Mouse (Mus musculus): ENCODE data around the gene Mcts1. TPM values are rescaled to one million over a fixed set of nuclear protein-coding genes. Genes with fewer than 3 reads are reported as not detected.
A peak's percentile ranks its signal among the peaks of the same experiment; 100 is the strongest.

Mcts1 gene
- total RNA-seq (2021), result 10 to 100 TPM; 43.0 to 43.9 TPM
- long read RNA-seq, experiment 1, transcript Mcts1-201 (6 exons, 783 nt), result major isoform, 46 of 82 reads
- long read RNA-seq, experiment 1, partial matches to known transcripts, result 13 of 82 reads
- long read RNA-seq, experiment 1, other reads (novel, unspliced or antisense), result 22 of 82 reads
- long read RNA-seq, experiment 2, transcript Mcts1-201 (6 exons, 783 nt), result major isoform, 61 of 130 reads
- long read RNA-seq, experiment 2, partial matches to known transcripts, result 13 of 130 reads
- long read RNA-seq, experiment 2, other reads (novel, unspliced or antisense), result 56 of 130 reads

DNA sequence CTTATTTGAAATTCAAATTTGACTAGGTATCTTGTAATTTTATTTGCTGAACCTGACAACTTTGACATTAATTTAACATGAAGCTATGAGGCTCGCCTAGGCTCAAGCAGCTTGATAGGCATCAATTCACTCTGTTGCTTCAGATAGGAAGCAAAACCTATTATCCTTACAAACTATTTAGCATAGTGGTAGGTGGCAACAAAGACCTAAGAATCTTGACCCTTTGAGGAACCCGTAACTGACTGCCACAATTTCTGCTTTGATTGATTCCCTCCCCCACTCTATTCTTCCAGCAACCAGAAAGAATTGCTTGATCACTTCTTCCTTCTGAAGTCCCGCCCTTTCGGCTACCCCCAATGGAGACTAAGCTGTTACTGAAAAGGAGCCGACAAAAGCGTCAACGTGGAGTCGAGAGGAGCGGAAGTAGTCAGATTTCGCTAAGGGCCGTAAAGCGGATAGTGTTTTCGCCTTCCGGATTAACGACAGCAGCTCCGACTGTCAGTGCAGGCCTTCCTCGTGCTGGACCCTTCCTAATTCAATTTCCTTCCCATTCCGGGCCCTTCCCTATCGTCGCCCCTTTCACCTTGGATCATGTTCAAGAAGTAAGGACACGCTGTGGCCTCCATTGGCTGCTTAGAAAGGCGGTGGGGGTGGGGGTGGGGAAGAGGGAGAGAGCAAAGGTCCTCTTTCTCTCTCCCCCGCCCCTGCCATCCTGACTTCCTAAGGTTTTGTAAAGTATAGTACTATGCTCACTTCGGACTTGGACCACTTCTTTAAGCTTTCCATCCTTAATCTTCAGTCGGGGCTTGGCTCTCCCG is at the start of gene Mcts1:
Mcts1 (plus strand) TSS at position 402 of the 818 bp plus-strand sequence.
- peak; percentile 31 to 44 for DNase-seq
- intact Hi-C loops (cut with DNase I), result no loop called here

DNA sequence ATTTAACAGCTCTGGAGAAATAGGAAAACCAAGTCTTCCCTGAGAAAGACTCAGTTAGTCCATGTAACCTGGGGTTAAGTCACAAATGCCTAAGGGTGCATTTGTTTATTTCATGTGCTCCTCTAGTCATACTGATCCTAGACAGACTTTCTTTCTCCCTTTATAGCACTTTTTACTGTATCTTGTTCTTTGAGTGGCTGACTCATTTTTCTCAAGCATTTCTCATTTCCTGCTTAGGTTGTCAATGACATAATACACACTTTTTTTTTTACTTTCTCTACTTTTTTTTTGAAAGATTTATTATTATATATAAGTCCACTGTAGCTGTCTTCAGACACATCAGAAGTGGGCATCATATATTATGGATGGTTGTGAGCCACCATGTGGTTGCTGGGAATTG is 47.1 kb upstream of the Mcts1 start:
- intact Hi-C loops (cut with DNase I), result no loop called here
- no peak for DNase-seq

DNA sequence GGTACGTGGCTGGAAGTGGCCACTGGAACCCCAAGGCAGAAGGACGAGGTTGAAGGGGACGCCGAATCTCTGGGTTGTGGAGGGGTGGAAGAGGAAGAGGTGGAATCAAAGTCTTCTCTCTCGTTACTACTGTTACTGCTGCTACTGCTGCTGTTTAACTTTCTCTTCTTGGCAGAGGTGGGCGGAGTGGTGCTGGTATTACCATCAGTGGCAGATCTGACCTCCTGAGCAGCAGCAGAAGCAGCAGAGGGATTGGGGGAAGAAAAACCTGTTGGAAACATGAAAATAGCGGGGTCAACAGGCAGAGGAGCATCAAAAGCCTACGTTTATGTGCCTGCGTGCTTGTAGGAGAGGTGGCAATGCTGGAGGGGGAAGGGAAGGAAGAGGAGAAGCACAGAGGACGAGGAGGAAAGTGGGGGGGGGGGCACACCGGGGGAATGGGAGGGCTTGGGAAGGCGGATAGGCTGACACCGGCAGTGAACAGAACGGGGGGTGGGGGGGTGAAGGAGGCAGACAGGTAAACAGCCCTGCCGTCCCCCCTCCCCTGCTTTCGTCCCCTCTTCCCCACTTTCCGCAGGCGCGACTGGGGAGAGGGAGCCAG is 36.3 kb upstream of the Mcts1 start:
- intact Hi-C loops (cut with DNase I), result no loop called here
- peak in 1 of 2 experiments; percentile 21 for DNase-seq

DNA sequence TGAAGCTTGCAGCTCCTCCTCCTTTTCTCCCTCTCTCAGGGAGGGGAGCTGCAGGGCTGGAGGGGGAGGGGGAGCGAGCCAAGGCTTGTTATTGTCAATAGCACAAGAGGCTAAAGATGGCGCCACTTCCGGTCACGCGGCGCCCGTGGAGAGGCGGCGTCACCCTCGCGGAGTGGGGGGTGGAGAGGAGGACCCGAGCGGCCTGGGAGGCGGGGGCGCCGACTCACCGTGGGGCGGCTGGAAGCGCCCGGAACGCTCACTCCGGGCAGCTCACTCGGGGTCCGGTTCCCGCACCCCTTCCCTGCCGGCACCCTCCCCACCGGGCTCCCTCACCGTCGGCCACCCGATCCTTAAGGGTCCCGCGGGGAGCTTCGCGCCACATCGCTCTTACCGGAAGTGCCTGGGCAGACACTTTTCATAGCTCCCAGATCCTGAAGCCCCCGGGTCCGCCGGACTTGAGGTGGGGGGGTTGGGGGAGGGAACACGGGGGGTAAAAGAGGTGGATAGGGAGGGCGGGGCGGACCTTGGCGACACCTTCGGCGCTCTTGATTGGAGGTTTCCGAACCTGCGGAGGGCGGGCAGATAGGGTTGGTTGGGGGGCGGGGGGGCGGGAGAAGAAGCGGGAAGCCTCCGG is 35.7 kb upstream of the Mcts1 start:
- peak; percentile 72 to 85 for DNase-seq
- intact Hi-C loops (cut with DNase I), result no loop called here

DNA sequence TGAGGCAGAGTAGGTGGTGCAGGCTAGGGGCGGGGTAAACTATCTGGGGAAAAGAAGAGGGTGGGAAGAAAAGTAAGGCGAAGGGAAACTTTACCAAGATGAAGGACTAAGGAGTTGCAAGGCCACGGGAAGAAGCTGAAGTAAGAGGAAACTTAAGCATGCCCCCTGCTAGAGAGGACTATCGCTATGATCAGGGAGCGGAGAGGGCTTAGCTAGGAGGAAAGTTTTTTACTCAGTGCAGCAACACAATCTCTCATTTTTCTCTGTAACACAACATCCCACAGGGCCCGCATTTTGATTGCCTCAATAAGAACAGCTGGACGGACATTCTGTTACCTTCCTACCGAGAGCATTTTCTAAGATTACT is 35.2 kb upstream of the Mcts1 start:
- DNase-seq, result no peak
- intact Hi-C loops (cut with DNase I), result no loop called here

DNA sequence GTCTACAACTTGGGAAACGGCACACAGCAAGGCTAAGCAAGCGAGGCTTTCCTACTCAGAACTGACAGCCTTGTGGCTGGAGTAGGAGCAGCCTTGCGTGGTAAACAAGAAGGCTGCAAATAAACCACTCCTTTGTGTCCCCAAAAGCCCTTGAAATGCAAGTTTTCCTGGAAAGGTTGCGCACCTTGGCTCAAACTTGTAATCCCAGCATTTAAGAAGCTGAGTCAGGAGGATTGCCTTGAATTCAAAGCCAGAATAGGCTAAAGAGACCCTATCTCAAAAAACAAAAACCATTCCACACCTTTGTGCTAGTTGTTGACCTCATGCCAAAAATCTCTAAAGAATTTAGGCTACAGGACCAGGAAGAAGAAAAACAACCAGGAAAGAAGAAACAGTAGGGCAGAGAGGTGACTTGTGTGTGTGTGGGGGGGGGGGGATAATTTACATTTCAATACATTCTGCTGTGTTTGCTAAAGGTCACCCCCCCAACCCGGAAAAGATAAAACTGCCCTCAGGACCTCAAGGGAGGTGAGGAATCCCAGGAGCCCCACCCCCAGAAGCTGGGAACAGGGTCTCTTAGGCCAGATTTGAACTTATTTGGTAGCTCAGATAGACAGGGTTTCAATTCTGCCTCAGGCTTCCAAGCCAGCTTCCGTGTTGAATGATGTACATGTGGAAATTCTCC is 33.7 kb upstream of the Mcts1 start:
- intact Hi-C loops (cut with DNase I), result no loop called here
- no peak for DNase-seq

DNA sequence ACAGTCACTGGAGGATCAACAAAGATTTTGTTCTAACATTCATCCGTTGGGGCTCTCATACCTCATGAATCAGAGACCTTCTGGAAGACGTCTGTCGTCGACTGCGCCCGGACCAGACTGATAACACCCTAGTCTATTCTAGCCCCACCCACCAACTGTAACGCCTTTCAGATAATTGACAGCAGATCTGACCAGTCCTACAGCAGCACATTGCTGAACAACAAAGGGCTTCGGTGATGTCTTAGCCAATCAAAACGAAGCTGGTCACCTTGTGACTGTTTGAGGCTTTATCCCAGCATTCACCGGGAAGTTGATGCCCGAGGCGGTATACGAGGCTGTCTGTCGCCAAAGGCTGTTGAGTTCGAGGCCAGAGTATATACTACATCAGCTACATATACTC is 24.3 kb upstream of the Mcts1 start, which contains the start of gene Cul4b:
Cul4b (minus strand) TSS at position 119 of the 400 bp plus-strand sequence.
- DNase-seq, result no peak
- intact Hi-C loops (cut with DNase I), result no loop called here

DNA sequence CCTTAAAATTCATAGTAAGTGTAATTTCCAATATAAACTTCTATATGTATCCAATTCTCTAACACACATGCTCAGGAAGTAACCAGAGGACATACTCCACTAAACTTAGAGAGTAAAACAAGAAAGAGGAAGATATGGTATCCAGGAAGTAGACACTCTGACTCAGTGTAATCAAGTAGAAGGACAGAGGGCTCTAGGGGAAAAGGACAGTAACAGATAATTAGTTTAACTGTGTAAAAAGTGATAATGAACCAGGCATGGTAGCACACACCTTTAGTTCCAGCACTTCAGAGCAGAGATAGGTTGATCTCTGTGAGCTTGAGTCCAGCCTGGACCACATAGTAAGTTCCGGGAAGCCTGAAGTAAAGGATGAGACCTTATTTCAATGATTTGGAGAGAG is 19.2 kb upstream of the Mcts1 start:
- no peak for DNase-seq
- intact Hi-C loops (cut with DNase I), result no loop called here

DNA sequence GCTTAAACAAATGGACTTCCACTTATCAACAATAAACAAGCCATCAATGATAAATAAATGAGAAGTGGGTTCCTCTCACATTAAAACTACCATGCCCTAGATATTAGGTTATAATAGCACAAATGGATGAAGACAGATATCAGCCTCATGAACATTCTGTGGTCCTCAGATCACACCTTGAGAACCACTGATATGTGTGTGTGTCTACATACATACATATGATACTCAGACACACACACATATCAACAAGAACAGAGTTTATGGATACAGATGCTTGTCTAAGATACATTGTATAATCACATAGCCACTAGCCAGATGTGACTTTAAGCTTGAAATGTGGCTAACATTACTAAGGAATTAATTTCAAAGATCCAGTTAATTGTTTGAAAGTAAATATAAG is 17.1 kb upstream of the Mcts1 start:
- intact Hi-C loops (cut with DNase I), result no loop called here
- no peak for DNase-seq

DNA sequence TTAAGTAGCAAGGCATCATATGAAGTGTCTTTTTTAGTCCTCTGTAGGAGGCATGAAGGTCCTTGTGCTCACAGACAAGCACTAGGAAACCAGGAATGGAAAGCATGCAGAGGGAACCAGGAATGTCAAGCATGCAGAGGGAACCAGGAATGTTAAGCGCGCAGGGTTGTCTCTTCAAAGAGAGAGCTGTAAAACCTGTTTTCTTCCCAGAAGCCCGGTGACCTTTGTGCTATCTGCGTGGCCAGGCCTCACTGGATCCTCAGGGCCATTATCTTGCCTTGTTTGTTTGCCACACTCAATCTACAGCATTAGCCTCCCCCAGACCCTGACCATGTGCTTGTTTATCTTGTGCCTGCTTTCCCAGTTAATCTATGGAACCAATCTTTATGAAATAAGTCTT is 10.6 kb upstream of the Mcts1 start:
- intact Hi-C loops (cut with DNase I), result no loop called here

DNA sequence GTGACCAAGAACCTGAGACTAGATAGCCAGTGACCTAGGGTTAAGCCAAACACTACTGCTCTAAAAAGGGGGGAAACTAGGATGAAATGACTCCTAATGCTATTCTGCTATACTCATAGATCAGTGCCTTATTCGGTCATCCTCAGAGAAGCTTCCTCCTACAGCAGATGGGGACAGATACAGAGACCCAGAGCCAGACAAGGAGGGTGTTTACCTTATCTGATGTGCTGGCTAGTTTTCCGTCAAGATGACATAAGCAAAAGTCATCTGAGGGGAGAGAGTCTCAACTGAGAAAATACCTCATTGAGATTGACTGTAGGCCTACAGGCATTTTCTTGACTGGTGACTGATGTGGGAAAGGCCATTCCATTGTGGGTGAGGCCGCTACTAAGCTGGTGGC is 8.6 kb upstream of the Mcts1 start:
- intact Hi-C loops (cut with DNase I), result no loop called here
- no peak for DNase-seq

More for the DNA sequence above, 10.6 kb upstream of the Mcts1 start:
- DNase-seq, result no peak

DNA sequence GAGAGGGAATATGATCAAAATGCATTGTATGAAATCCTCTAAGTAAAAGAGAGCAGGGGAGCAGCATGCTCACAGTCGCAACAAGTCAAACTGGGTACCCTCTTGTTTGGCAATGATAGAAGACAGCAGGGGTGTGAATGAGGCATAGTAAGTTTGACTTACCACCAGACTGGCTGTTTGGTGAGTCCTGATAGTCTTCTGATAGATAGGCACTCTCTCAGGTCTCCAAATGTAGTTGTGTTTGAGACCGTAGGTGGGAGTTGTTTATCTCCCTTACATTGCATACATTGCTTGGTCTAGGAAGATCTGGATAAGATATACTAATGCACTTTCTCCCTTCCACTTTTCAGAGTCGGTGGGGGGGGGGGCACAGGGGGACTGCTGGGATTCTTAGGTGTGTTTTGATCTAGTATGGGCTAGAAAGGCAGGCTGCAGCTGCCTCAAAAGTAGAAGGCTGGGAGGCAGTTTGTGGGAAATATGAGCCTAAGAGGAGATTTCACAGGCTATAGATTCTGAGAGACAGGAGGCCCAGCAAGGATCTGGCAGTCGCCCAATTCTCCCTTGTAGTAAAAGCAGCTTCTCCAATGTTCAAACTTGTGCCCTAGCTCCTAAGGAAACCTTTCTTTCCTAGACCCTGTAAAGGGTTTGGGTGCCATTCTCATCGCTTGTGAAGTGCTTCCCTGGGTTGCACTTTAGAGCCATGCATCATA is 7.0 kb upstream of the Mcts1 start:
- no peak for DNase-seq
- intact Hi-C loops (cut with DNase I), result no loop called here

DNA sequence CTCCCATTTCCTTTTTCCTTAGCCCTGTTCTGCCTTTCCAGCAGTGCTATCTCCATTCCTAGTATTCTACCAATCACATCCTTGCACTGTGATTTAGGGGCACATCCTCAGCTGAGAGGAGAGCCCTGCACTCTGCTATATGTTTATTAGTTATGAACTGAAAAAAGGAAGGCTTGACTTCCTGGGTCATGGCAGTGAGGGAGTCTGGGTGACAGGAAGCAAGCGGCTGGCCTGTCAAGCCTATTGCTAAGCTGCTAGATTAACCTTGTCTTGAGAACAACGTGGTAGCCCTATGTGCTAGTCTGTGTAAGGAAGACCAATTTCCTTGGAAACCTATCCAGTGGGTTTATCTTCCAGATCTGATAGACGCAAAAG is 604 bp downstream of the Mcts1 start:
- peak in 1 of 2 experiments; percentile 11 for DNase-seq
- intact Hi-C loops (cut with DNase I), result no loop called here

DNA sequence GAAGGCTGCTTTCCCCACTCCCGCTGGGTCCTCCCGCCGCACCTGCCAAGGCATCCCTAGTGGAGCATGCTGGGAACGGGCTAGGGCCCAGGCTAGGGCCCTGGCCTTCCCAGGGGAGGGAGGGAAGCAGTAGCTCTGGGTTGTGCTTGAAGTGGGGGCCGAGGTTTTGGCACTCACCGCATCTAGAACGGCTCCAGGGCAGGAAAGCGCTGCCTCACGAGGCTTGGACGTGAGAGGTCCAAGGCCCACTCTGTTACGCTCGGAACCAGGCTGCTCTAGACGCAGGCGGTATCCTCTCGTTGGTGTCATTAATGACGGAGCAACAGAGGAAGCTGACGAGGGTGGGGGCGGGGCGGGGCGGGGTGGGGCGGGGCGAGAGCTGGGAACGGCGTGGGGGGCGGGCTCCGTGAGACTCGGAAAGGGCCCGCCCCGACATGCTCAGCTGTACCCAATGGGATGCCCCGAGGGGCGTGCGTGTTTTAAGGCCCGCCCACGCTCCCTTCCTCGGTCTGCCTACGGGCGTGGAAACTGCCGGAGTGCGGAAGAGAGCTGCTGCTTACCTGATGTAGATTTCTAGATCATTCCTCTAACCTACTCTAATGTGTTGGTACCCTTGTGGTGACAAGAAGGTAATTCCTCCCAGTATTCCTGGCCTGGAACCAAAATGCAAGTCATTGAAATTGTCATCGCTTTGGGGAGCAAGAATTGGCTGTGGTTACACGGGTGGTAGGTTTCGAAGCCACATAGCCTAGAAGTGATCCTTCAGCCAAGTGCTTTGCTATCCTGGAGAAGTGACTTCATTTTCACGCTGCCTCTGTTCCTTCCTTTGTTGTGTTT is 34.6 kb downstream of the Mcts1 start, which contains the start of gene C1galt1c1:
C1galt1c1 (minus strand) TSS at position 287 of the 837 bp plus-strand sequence.
- intact Hi-C loops (cut with DNase I), result no loop called here
- peak; percentile 82 to 89 for DNase-seq

DNA sequence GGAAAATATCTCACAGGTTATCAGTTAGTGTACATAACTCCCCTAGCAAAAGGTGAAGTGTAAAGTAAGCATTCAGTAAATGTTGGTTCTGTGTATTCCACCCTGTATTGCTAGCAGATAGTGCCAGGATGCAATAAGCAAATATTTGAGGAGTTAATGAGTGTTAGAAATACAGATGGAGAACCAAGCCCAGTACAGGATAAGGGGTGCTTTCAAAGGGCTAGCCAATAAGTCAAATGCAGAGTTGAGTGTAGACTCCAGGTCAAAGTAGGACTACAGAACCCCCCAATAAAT is 35.2 kb downstream of the Mcts1 start:
- intact Hi-C loops (cut with DNase I), result no loop called here
- DNase-seq, result no peak

DNA sequence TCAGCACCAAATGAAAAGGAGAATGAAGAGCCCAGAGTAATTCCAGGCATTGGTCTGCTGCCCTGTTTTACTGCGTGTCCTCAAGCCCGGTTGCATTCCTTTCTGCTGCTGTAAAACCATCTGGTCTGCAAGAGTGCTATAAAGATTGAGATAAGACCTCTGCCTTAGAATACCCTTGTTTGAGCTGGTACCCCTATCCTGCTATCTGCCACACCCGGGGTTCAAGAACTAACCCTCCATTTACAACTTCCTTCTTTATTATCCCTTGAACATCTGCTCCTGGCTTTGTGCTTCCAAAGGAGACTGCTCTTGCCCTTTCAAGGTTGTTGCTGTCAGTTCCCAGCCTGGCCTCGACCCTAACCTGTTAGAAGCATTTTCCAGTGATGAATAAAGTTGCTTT is 41.1 kb downstream of the Mcts1 start:
- intact Hi-C loops (cut with DNase I), result no loop called here
- no peak for DNase-seq

DNA sequence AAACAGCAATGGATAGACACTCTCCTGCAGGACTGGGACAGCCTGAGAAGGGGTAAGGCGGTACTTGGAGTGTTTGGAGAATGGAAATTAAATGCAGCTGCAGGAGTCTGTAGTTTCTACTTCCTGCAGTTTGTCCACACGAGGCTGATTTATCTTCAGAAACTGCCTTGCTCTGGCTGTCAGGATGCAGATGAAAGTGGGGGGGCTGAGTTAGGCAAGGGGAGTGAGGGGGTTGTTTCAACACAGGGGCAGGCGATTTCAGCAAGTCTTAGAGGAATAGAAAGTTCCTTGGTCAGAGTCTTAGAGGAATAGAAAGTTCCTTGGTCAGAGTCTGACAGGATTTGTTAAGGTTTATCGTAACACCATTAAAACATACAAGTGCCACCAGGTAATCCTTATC is 41.8 kb downstream of the Mcts1 start:
- intact Hi-C loops (cut with DNase I), result no loop called here
- no peak for DNase-seq

DNA sequence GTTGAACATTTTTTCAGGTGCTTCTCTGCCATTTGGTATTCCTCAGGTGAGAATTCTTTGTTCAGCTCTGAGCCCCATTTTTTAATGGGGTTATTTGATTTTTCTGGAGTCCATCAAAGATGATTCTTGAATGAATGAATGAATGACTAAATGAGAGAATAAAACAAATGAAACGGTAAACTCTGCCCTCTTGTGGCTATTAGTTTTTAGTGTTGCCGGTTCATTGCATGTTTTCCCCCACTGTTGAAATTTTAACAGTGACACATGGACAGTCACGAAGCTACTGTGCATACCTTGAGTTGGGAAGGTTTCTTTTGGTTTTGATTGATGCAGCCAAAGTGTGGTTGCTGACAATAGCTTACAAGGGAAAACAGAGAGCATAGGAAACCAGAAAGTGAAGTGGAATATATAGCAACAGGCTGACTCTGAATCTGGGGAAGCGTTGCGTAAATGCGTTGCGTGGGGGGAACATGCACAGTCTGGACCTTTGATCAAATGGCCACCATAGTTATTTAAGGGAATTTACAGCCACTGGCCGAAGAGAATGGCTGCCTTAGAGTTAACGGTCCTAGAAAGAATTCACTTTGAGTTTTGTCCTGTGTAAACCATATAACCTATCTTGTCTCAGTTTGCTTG is 50.1 kb downstream of the Mcts1 start:
- intact Hi-C loops (cut with DNase I), result loop anchor here (10.0 kb wide), 1 partner anchor 136 kb away; no protein-coding TSS in a partner anchor
- DNase-seq, result no peak

DNA sequence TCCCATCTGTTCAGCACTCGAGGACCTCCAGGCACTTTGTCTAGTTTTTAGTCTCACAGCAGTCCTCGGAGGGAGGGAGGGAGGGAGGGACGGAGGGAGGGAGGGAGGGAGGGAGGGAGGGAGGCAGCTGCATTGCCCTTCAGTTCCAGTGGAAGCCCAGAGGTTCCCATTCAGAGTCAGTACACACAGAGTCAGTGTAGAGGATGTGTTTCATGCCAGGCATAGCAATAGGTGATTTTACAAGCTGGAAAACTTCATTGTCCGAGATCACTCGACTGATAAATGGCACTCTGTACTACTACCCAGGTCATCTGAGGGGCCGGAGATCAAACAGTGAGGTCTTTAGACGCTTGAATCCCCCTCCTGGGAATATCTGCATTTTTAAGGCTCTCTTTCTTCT is 50.8 kb downstream of the Mcts1 start:
- intact Hi-C loops (cut with DNase I), result loop anchor here (10.0 kb wide), 1 partner anchor 136 kb away; no protein-coding TSS in a partner anchor
- DNase-seq, result no peak
